Mouse (Mus musculus): Measurements from ENCODE around the gene Neurog2. TPM values are rescaled to one million over a fixed set of nuclear protein-coding genes. Genes with fewer than 3 reads are reported as not detected.
A peak's percentile ranks its signal among the peaks of the same experiment; 100 is the strongest.

The Neurog2 gene
- total RNA-seq (2012; rRNA removed) (not detected in 2 replicates), polyA plus RNA-seq (2012; ENCODE audit: insufficient read depth in 1 of 2, insufficient read length in 2 of 2, low read depth in 1 of 2, low replicate concordance in 2 of 2, missing spikeins in 1 of 2) (under 1 TPM in 1 of 2 experiments, not detected in 1; 0.04 TPM)

GRCm38 (mm10) chr3:127633080-127634032 is at the start of gene Neurog2:
Gene Neurog2 (plus strand): TSS chr3:127633135.
- peaks cover 4 to 14% of the 10 kb centered on the region in 2 experiments for H3K27me3 ChIP-seq (ENCODE audit: control insufficient read depth in 1 of 2, insufficient read depth in 2 of 2, low read length in 2 of 2)
- peak within 1 kb of the TSS; percentile 33 to 50 for H3K4me3 ChIP-seq (ENCODE audit: control insufficient read depth in 1 of 2, insufficient read depth in 1 of 2, low read depth in 2 of 2, low read length in 2 of 2)

DNA sequence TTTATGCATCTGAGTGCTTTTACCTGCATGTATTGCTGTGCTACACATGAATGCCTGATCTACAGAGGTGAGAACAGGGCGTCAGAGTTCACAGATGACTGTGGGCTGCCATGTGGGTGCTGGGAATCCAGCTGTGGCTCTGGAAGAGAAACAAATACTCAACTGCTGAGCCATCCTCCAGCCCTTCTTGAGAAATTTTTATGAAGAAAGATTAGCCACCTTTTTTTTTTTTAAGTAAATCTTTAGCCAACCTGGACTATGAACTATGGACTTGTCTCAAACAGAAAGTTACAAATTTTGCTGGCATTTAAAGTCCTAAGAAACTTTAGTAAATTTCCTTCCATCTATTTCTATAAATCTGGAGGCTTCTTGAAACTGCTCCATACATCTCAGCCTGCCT is 35.8 kb upstream of the Neurog2 start:
- DNase-seq (ENCODE audit: low read depth, low spot score), result no peak
- TF ChIP-seq TAL1 (IDR thresholded peaks at IDR 0.05; ENCODE audit: low read length), result no peak
- no peak for TF ChIP-seq CHD2 (IDR thresholded peaks at IDR 0.05; ENCODE audit: low read length)
- TF ChIP-seq HCFC1 (IDR thresholded peaks at IDR 0.05; ENCODE audit: low read depth, low read length), result no peak
- TF ChIP-seq USF2 (IDR thresholded peaks at IDR 0.05; ENCODE audit: borderline replicate concordance in 1 of 2, insufficient read depth in 1 of 2, low read depth in 1 of 2, low read length in 2 of 2), result no peak
- no peak for TF ChIP-seq MYC (IDR thresholded peaks at IDR 0.05; ENCODE audit: low read depth, low read length)
- TF ChIP-seq MAZ (IDR thresholded peaks at IDR 0.05; ENCODE audit: low read depth, low read length), result no peak
- TF ChIP-seq ZC3H11A (IDR thresholded peaks at IDR 0.05; ENCODE audit: low read depth, low read length), result no peak
- no peak for TF ChIP-seq CHD1 (IDR thresholded peaks at IDR 0.05; ENCODE audit: low read depth, low read length)
- no peak for TF ChIP-seq JUND (IDR thresholded peaks at IDR 0.05; ENCODE audit: low read depth, low read length)
- no peak for TF ChIP-seq RAD21 (IDR thresholded peaks at IDR 0.05; ENCODE audit: low read depth, low read length)
- TF ChIP-seq GATA1 (IDR thresholded peaks at IDR 0.05; ENCODE audit: low read depth, low read length), result no peak
- no peak for TF ChIP-seq POLR2AphosphoS5 (IDR thresholded peaks at IDR 0.05; ENCODE audit: borderline replicate concordance, low read depth, low read length)
- TF ChIP-seq ELF1 (IDR thresholded peaks at IDR 0.05; ENCODE audit: low read depth, low read length), result no peak
- TF ChIP-seq MYB (IDR thresholded peaks at IDR 0.05; ENCODE audit: low read depth, low read length), result no peak
- no peak for TF ChIP-seq KAT2A (conservative IDR thresholded peaks at IDR 0.05; ENCODE audit: low read depth, low read length)
- no peak for TF ChIP-seq NRF1 (IDR thresholded peaks at IDR 0.05; ENCODE audit: insufficient read depth, low read depth, low read length, poor library complexity, severe bottlenecking)
- no peak for TF ChIP-seq RCOR1 (IDR thresholded peaks at IDR 0.05; ENCODE audit: low read depth, low read length)
- no peak for TF ChIP-seq ZNF384 (IDR thresholded peaks at IDR 0.05; ENCODE audit: low read depth, low read length)
- TF ChIP-seq EP300 (IDR thresholded peaks at IDR 0.05; ENCODE audit: low read depth in 1 of 2, low read length in 2 of 2), result no peak
- TF ChIP-seq POLR2AphosphoS2 (IDR thresholded peaks at IDR 0.05; ENCODE audit: low read length), result no peak
- no peaks in the 10 kb centered on the region for H3K79me2 ChIP-seq (ENCODE audit: control insufficient read depth, insufficient read depth, low read length, poor library complexity)
- H3K27ac ChIP-seq (ENCODE audit: control insufficient read depth, low read depth, low read length), result no peak overlapping the region
- no peaks in the 10 kb centered on the region for H3K9me3 ChIP-seq (replicated peaks; ENCODE audit: insufficient read depth, low read length)
- H3K4me3 ChIP-seq (ENCODE audit: control insufficient read depth in 1 of 2, insufficient read depth in 1 of 2, low read depth in 2 of 2, low read length in 2 of 2), result no peak overlapping the region
- H3K9ac ChIP-seq (ENCODE audit: control insufficient read depth, low read depth, low read length, poor library complexity, severe bottlenecking), result no peak overlapping the region
- peaks cover 0 to 10% of the 10 kb centered on the region in 2 experiments; a peak in 1 of 4 replicates for H3K4me1 ChIP-seq (ENCODE audit: control insufficient read depth in 1 of 2, insufficient read depth in 2 of 2, low read length in 2 of 2)
- H3K27me3 ChIP-seq (ENCODE audit: control insufficient read depth in 1 of 2, insufficient read depth in 2 of 2, low read length in 2 of 2), result no peaks in the 10 kb centered on the region
- peaks cover 0 to 27% of the 10 kb centered on the region in 2 experiments for H3K36me3 ChIP-seq (ENCODE audit: control insufficient read depth in 1 of 2, insufficient read depth in 2 of 2, low read length in 2 of 2)

More at GRCm38 (mm10) chr3:127633080-127634032, at the start of gene Neurog2:
- TF ChIP-seq MXI1 (IDR thresholded peaks at IDR 0.05; ENCODE audit: low read depth, low read length) (no peak), TCF12 (IDR thresholded peaks at IDR 0.05; ENCODE audit: low read depth, low read length) (no peak), SIN3A (IDR thresholded peaks at IDR 0.05; ENCODE audit: low read length) (no peak)
- peak; percentile 33 for DNase-seq (ENCODE audit: low read depth, low spot score)
- no peak within 1 kb of the TSS for H3K9ac ChIP-seq (ENCODE audit: control insufficient read depth, low read depth, low read length, poor library complexity, severe bottlenecking)
- no peaks in the 10 kb centered on the region for H3K79me2 ChIP-seq (ENCODE audit: control insufficient read depth, insufficient read depth, low read length, poor library complexity)
- no peak within 1 kb of the TSS for H3K27ac ChIP-seq (ENCODE audit: control insufficient read depth, low read depth, low read length)
- H3K9me3 ChIP-seq (replicated peaks; ENCODE audit: insufficient read depth, low read length), result no peaks in the 10 kb centered on the region
- no peaks in the 10 kb centered on the region for H3K36me3 ChIP-seq (ENCODE audit: control insufficient read depth in 1 of 2, insufficient read depth in 2 of 2, low read length in 2 of 2)
- H3K4me1 ChIP-seq (ENCODE audit: control insufficient read depth in 1 of 2, insufficient read depth in 2 of 2, low read length in 2 of 2), result no peaks in the 10 kb centered on the region

All from MEL (cell line).